Mouse (Mus musculus) liver, adult 2 months (tissue): ENCODE data around the gene Plekhg4.

ENCODE experiments used
- CTCF ChIP-seq: fragments of 200-500 bp; IDR thresholded peaks from 2 replicates; pipeline ENCODE4 v1.5.1; 2011; ENCODE audit warnings: low read depth, low read length, control low read depth
- POLR2A ChIP-seq: fragments of 200-500 bp; IDR thresholded peaks from 2 replicates; pipeline ENCODE4 v1.6.1; 2011; ENCODE audit warnings: low read length, control low read depth; ENCODE audit not compliant: insufficient read depth; ENCODE audit errors: extremely low read depth

- no peak for TF ChIP-seq CTCF
- no peak for TF ChIP-seq POLR2A
These were observed 36.5 kb upstream of the Plekhg4 start for GRCm38 (mm10) chr8:105336373-105337130.
